Mouse (Mus musculus): ENCODE data around the gene Herc1.
A peak's percentile ranks its signal among the peaks of the same experiment; 100 is the strongest.

Gene Herc1

DNA sequence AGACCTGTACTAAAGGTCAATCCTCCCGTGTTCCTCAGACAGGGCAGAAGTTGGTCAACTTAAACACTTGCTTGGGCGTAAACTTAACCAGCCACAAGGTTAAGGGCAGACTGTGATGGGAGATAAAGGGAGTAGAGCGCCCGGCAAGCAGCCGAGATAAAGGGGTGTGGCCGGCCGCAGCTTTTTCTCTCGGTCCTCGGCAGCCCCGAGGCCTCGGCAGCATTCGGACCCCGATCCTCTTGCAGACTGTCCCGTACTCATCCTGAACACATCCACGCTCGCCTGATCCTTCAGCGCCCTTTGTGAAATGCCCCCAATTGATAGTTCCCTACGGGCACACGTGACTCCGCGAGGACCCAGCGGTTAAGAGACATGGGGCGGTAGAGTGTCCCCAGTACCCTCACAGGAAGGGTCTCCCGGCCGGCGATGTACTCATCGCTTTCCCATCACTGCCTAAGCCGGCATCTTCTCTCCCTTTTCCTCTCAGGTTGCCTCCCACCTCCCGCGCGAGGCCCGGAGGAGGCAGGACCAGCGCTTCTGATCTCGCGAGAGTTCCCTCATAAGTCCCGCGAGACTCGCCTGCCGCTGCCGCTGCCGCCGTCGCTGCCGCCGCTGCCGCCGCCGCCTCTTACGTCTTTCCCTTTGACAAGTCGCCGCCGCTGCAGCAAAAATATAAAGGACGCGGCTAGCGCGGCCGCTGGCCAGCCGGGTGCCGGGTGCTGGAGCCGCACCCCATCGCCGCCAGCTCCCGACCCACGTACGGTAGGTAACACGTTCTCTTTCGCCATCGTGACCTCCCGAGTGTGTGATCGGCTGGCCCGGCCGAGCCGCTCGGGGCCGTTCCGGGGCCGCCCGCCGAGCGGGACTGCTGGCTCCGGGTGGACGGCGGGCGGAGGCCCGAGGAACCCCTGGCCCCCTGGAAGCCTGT, at the start of gene Herc1:
Herc1 (plus strand) TSS at position 591 of the 928 bp plus-strand sequence.
- DNase-seq (ENCODE audit: low read depth), result peak; percentile 97

DNA sequence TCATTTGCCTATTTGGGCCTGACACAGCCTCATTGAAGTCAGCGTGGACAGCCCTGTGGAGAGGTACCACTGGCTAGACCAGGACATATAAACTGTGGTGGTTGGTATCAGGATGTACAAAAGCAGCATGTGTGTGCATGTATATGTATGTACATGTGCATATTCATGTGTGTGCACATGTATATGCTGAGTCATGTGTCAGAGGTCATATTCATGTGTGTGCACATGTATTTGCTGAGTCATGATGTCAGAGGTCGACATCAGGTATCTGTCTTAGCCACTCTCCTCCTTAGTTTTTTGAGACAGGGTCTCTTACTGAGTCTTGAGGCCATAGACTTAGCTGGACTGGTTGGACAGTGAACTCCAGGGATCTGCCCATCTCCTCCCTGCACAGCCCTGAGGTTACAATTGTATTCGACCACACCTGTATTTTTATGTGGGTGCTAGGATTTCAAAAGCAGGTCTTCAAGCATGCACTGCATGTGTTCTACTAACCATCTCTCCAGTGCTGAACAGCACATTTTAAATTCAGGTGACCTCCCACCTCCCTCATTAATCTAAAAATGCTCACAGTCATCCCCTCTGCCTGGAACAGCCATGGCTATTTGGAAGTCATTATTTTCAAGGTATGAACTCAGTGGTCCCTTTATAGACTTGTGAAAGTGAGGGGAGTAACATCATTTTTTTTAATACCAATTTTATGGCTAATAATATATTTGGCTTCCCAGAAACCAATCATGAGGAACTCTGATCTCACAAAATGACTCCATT, 45.7 kb upstream of the Herc1 start:
- DNase-seq (ENCODE audit: low read depth), result peak; percentile 35

GRCm38 (mm10) chr9:66305121-66306112, 44.8 kb upstream of the Herc1 start:
- peak; percentile 81 for DNase-seq (ENCODE audit: low read depth)

DNA sequence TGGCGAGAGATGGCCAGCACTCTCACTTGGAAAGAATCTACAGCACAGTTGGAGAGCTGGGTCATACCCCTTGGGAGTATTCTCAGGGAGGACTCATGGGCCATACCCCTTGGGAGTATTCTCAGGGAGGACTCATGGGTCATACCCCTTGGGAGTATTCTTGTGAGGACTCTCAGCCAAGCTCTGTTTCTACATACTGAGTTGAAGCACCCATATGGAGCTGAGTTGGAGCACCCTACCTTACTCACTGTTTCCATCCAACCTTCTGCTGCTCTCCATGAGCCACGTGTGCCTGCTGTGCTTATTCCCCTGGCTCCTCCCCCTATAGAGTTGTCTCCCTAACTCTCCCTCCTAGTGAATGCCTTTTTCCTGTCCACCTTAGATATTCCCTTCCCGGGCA, 43.8 kb upstream of the Herc1 start:
- no peak for DNase-seq (ENCODE audit: low read depth)

DNA sequence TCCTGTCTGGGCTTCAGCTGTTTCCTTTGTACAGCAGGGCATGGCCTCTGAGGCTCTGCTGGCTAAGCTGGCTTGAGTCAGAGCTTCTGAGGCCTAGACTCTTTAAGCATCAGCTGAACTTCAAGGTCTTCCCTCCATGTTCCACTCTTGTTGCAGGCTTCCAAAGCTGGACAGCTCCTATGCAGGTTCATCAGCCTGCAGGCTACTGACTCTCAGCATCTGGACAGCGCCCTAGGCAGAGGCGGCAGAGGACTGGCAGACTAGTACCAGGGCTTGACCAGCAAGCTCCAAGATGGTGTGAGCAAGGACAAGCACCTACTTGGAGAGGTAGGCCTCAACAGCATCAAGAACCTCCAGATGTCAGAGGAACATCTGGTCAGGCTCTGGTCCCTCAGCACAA, 42.9 kb upstream of the Herc1 start:
- DNase-seq (ENCODE audit: low read depth), result no peak

DNA sequence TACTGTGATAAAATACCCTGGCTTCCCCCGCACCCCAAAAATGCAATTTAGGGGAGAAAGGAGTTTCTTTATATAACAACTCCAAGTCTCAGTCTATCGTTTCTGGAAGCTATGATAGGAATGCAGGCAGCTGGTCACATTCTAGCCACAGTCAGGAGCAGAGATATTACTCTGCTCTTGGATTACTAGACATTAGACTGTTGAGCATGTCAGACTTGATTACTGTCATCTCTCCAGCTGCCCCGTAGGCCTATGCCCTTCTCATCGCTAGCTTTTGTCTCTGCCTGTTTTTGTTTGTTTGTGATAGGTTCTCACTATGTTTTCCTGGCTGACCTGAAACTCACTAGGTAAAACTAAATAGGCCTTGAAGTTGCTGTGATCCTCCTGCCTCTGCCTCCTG, 41.5 kb upstream of the Herc1 start:
- no peak for DNase-seq (ENCODE audit: low read depth)

DNA sequence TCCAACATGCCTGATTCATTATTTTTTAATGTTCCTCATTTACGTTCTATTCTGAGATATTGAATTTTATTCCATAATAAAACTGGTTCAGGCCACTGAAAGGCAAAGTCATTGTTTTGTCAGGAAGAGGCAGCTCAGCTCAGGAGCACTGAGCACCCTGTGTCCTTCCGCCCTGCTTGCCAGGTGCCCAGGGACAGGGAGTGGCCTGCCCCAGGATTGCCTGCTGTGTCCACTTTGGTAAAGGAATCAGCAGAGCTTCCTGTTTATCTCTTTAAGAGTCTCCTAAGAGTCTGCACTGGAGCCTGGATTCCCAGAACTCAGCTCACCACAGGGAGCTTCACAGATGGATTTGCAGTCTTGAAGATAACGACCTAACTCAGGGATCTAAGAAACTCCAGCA, 38.8 kb upstream of the Herc1 start:
- DNase-seq (ENCODE audit: low read depth), result no peak

- no peak for DNase-seq (ENCODE audit: low read depth)
Measured at GRCm38 (mm10) chr9:66316603-66317002, 33.6 kb upstream of the Herc1 start.

DNA sequence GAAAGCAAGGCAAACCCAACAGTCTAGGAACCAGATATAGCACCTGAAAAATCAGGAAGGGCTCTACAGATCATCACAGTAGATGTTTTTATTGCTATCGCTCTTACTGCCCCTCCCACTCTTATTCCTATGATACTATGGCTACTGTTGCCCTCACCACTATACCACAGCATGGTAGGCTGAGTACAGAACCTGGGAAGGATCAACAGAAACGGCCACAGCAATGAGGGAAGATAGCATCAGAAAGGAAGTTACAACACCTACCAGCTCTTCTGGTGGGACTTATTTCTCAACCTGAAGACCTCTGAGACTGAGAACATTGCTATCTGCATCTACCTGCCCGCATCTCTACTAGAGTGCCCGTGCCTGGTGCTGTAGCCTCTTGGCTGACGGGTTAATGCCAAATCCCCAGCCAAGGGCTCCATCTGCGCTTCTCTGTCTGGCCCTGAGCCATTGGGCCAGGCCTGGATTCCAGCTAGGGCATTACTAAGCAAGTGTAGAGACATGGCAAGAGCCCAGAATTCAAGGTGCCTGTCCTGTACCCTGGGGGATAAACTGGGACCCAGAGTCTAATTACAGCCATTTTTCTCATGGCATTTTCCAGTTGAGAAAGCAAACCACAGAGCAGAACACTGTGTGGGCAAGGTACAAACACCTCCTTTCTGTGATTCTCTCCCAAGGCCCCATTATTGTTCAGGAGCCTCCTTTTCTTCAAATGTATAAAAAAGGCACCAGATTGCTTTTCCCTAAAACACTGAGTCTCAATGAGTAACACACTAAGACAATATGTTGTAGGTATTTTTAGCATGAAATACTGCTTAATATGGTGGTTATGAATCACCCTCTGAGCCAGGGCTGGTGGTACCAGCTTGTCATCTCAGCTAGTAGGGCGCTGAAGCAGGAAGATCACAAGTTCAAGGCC, 28.0 kb upstream of the Herc1 start:
- DNase-seq (ENCODE audit: low read depth), result no peak

DNA sequence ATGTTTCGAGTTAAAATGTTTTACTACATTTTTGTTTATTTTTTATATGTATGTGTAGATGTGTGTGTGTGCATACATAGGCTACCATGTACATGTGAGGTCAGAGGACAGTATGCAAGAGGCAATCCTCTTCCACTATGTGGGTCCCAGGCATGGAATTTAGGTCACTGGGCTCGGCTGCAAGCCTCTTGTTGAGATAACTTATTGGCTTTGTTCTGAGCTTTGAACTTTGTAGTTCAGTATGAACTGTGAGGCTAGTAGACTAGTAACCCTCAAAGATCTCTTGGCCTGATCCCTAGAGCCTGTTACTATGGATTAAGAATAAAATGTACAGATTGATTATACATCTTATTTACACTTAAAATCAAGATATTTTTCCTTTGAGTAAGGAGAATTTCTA, 23.4 kb upstream of the Herc1 start:
- no peak for DNase-seq (ENCODE audit: low read depth)

GRCm38 (mm10) chr9:66329474-66329873, 20.8 kb upstream of the Herc1 start:
- DNase-seq (ENCODE audit: low read depth), result no peak

- no peak for DNase-seq (ENCODE audit: low read depth)
Measured at GRCm38 (mm10) chr9:66330437-66330836, 19.8 kb upstream of the Herc1 start.

- DNase-seq (ENCODE audit: low read depth), result no peak
Measured at GRCm38 (mm10) chr9:66331548-66331947, 18.7 kb upstream of the Herc1 start.

- no peak for DNase-seq (ENCODE audit: low read depth)
Measured at GRCm38 (mm10) chr9:66332393-66332792, 17.9 kb upstream of the Herc1 start.

DNA sequence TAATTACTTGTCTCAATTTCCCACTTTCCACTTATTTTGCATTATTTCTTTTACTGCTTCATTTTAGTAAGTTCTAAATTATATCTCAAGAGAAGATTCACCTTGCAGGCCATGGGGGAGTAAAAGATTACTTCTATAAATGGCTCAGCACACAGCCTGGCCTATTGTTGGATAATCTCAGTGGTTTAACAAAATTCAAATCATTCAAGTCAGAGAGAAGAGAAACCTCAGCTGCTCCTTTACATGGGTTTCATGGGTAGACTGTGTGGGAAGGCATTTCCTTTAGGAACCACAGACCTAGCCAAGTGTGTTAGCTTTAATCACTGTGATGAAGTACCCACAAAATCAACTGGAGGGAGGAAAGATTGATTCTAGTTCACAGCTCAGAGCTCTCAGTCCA, 13.0 kb upstream of the Herc1 start:
- DNase-seq (ENCODE audit: low read depth), result no peak

- DNase-seq (ENCODE audit: low read depth), result no peak
Measured at GRCm38 (mm10) chr9:66338005-66338782, 12.1 kb upstream of the Herc1 start.

DNA sequence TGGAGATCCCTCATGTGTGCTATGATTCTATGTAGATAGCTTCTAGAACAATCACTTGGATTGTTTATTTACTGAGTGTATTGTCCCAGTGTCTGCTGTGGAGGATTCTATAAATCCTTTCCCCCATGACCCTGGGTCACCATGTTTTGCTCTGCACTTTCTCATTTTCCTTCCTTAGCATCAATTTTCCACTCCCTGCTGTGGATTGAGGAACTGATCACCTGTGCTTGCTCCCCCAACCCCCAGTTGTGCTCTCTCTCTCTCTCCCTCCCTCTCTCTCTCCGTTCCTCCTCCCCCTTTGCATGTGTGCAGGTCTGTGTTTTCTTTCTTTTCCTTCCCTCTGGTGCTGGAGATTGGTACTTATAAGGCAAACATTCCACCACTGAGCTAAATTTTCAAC, 10.5 kb upstream of the Herc1 start:
- DNase-seq (ENCODE audit: low read depth), result no peak

GRCm38 (mm10) chr9:66340394-66341094, 9.7 kb upstream of the Herc1 start:
- DNase-seq (ENCODE audit: low read depth), result no peak

DNA sequence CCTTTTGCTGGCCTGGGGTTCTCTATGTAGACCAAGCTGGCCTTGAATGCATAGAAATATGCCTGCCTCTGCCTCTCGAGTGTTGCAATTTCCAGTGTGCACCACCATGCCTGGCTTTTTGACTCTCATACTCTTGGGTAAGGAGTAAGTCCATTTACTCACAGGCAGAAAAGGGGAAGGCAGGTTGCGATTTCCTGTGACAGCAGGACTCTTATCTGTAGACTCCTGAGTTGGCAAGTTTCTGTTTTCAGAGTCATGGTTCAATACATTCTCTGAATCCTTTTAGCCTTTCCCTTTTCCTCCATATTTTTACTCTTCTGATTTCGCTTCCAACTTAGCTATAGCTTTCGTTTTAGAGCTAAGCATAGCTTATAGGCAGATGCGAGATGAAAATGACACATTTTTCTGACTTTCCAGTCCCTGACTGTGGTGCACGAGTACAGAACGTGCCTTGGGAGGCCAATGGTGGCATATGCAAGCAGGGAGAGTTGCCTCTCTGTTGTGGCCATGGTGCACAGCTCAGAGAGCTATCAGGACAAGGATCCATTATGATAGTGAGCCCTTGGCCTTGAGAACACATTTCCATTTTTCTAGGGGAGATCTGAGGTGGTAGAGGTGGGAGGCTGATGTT, 2.7 kb upstream of the Herc1 start:
- DNase-seq (ENCODE audit: low read depth), result no peak
